Mouse (Mus musculus) midbrain, embryonic 15.5 days (tissue): ENCODE measurements around the gene Stx1b. TPM values are rescaled to one million over a fixed set of nuclear protein-coding genes. Genes with fewer than 3 reads are reported as not detected.
A peak's percentile ranks its signal among the peaks of the same experiment; 100 is the strongest.

Experiments used
- ATAC-seq: fragments of 200-750 bp; cut with Nextera tagmentation; replicated peaks from 2 replicates; pipeline ENCODE4 v1.8.0; 2017; ENCODE audit warnings: moderate TSS enrichment
- H3K27ac ChIP-seq: fragments of 300-500 bp; sonication (generic); 2 replicates; pipeline ENCODE4 v1.5.1; 2015; ENCODE audit warnings: mild to moderate bottlenecking, inconsistent platforms
- H3K27me3 ChIP-seq: fragments of 300-500 bp; sonication (generic); replicated peaks from 2 replicates; pipeline ENCODE4 v1.6.1; 2015; ENCODE audit warnings: inconsistent platforms
- H3K36me3 ChIP-seq: fragments of 300-500 bp; sonication (generic); replicated peaks from 2 replicates; pipeline ENCODE4 v1.6.1; 2015; ENCODE audit warnings: inconsistent platforms
- H3K4me1 ChIP-seq: fragments of 300-500 bp; sonication (generic); 2 replicates; pipeline ENCODE4 v1.6.1; 2015; ENCODE audit warnings: inconsistent platforms
- H3K4me2 ChIP-seq: fragments of 300-500 bp; sonication (generic); 2 replicates; pipeline ENCODE4 v1.6.1; 2015; ENCODE audit warnings: inconsistent platforms, mild to moderate bottlenecking, moderate library complexity
- H3K4me3 ChIP-seq: fragments of 300-500 bp; sonication (generic); 2 replicates; pipeline ENCODE4 v1.5.1; 2015; ENCODE audit warnings: mild to moderate bottlenecking, inconsistent platforms
- H3K9ac ChIP-seq: fragments of 300-500 bp; sonication (generic); 2 replicates; pipeline ENCODE4 v1.6.1; 2015; ENCODE audit warnings: mild to moderate bottlenecking, inconsistent platforms
- H3K9me3 ChIP-seq: fragments of 300-500 bp; sonication (generic); 2 replicates; pipeline ENCODE4 v1.6.1; 2016; ENCODE audit warnings: inconsistent platforms
- WGBS: fragments of 180-500 bp; shearing (Covaris S2); methylation state at CpG from one replicate; pipeline ENCODE4 v1.1.7; 2015; ENCODE audit warnings: mixed read lengths; 5-methylcytosine and 5-hydroxymethylcytosine counted together
- polyA plus RNA-seq: library from polyadenylated mRNA; unstranded; fragments of >200 nt; fragmentation: Nextera tagmentation; extraction: Ambion mirVana; gene quantifications from 2 replicates; pipeline ENCODE4 v1.2.1, GENCODE M21; 2015

The Stx1b gene
- polyA plus RNA-seq = 70.0 and 72.9 TPM in 2 replicates

GRCm38 (mm10) chr7:127824176-127824871, at the start of gene Stx1b, which contains the start of gene Stx4a:
Stx1b (minus strand) TSS chr7:127824549.
Stx4a (plus strand) TSS chr7:127824294.
- H3K9me3 ChIP-seq = no peaks in the 10 kb centered on the region
- 3% methylated on average over 28 of the region's 38 CpGs for WGBS
- peak within 1 kb of the TSS; percentile 93 for H3K9ac ChIP-seq
- H3K4me1 ChIP-seq = peaks cover 30% of the 10 kb centered on the region
- H3K27me3 ChIP-seq = no peaks in the 10 kb centered on the region
- ATAC-seq = peak; percentile 91
- H3K27ac ChIP-seq = peak within 1 kb of the TSS; percentile 93
- H3K4me3 ChIP-seq = peak within 1 kb of the TSS; percentile 91
- H3K36me3 ChIP-seq = no peaks in the 10 kb centered on the region
- peak within 1 kb of the TSS; percentile 85 for H3K4me2 ChIP-seq

GRCm38 (mm10) chr7:127870136-127870821, 45.9 kb upstream of the Stx1b start:
- ATAC-seq = no peak
- no peak overlapping the region for H3K4me3 ChIP-seq
- H3K27me3 ChIP-seq = no peaks in the 10 kb centered on the region
- no peak overlapping the region for H3K27ac ChIP-seq
- no peak overlapping the region for H3K4me2 ChIP-seq
- H3K9ac ChIP-seq = no peak overlapping the region
- no peaks in the 10 kb centered on the region for H3K9me3 ChIP-seq
- WGBS = 87% methylated on average over 5 of the region's 5 CpGs
- peaks cover 31% of the 10 kb centered on the region for H3K36me3 ChIP-seq
- H3K4me1 ChIP-seq = peaks cover 39% of the 10 kb centered on the region

- H3K4me2 ChIP-seq = no peak overlapping the region
- no peak for ATAC-seq
- no peak overlapping the region for H3K27ac ChIP-seq
- peaks cover 35% of the 10 kb centered on the region for H3K4me1 ChIP-seq
- peaks cover 38% of the 10 kb centered on the region for H3K36me3 ChIP-seq
- H3K9ac ChIP-seq = no peak overlapping the region
- no peak overlapping the region for H3K4me3 ChIP-seq
- 50% methylated on average over 3 of the region's 3 CpGs for WGBS
- no peaks in the 10 kb centered on the region for H3K9me3 ChIP-seq
- H3K27me3 ChIP-seq = no peaks in the 10 kb centered on the region
Measured at GRCm38 (mm10) chr7:127869149-127869810, 44.9 kb upstream of the Stx1b start.

- Histone ChIP-seq H3K9ac (no peak overlapping the region), H3K4me1 (peaks cover 20% of the 10 kb centered on the region; the same call in 1 of the 2 replicates), H3K27me3 (no peaks in the 10 kb centered on the region), H3K27ac (no peak overlapping the region), H3K36me3 (peaks cover 38% of the 10 kb centered on the region), H3K4me3 (no peak overlapping the region), H3K4me2 (no peak overlapping the region), H3K9me3 (no peaks in the 10 kb centered on the region)
- WGBS = 98% methylated on average over 18 of the region's 18 CpGs
- no peak for ATAC-seq
Measured at GRCm38 (mm10) chr7:127867641-127868040, 43.3 kb upstream of the Stx1b start.

- no peaks in the 10 kb centered on the region for H3K9me3 ChIP-seq
- no peak overlapping the region for H3K4me2 ChIP-seq
- no peak overlapping the region for H3K4me3 ChIP-seq
- WGBS = 94% methylated on average over 12 of the region's 12 CpGs
- no peak; the same call in 1 of the 2 replicates for ATAC-seq
- no peak overlapping the region for H3K9ac ChIP-seq
- peaks cover 38% of the 10 kb centered on the region for H3K36me3 ChIP-seq
- no peak overlapping the region for H3K27ac ChIP-seq
- peaks cover 14% of the 10 kb centered on the region; the same call in 1 of the 2 replicates for H3K4me1 ChIP-seq
- no peaks in the 10 kb centered on the region for H3K27me3 ChIP-seq
Measured at GRCm38 (mm10) chr7:127866434-127866833, 42.1 kb upstream of the Stx1b start.

- no peaks in the 10 kb centered on the region for H3K9me3 ChIP-seq
- H3K4me1 ChIP-seq = no peaks in the 10 kb centered on the region
- H3K9ac ChIP-seq = no peak overlapping the region
- 91% methylated on average over 6 of the region's 6 CpGs for WGBS
- H3K36me3 ChIP-seq = no peaks in the 10 kb centered on the region
- no peak overlapping the region for H3K27ac ChIP-seq
- H3K4me2 ChIP-seq = no peak overlapping the region
- no peaks in the 10 kb centered on the region for H3K27me3 ChIP-seq
- H3K4me3 ChIP-seq = no peak overlapping the region
- no peak for ATAC-seq
Measured at GRCm38 (mm10) chr7:127858258-127858657, 33.9 kb upstream of the Stx1b start.

- WGBS = 80% methylated on average over 5 of the region's 5 CpGs
- ATAC-seq = no peak
- no peak overlapping the region for H3K27ac ChIP-seq
- H3K9ac ChIP-seq = no peak overlapping the region
- no peak overlapping the region for H3K4me2 ChIP-seq
- no peaks in the 10 kb centered on the region for H3K9me3 ChIP-seq
- H3K27me3 ChIP-seq = no peaks in the 10 kb centered on the region
- H3K36me3 ChIP-seq = no peaks in the 10 kb centered on the region
- no peak overlapping the region for H3K4me3 ChIP-seq
- H3K4me1 ChIP-seq = no peaks in the 10 kb centered on the region
Measured at GRCm38 (mm10) chr7:127850906-127851305, 26.6 kb upstream of the Stx1b start.

- no peak overlapping the region for H3K4me2 ChIP-seq
- no peaks in the 10 kb centered on the region for H3K27me3 ChIP-seq
- ATAC-seq = no peak
- H3K9me3 ChIP-seq = no peaks in the 10 kb centered on the region
- no peak overlapping the region for H3K9ac ChIP-seq
- 84% methylated on average over 6 of the region's 6 CpGs for WGBS
- no peak overlapping the region for H3K4me3 ChIP-seq
- H3K4me1 ChIP-seq = no peaks in the 10 kb centered on the region
- H3K36me3 ChIP-seq = no peaks in the 10 kb centered on the region
- H3K27ac ChIP-seq = no peak overlapping the region
Measured at GRCm38 (mm10) chr7:127849973-127850875, 25.9 kb upstream of the Stx1b start.

GRCm38 (mm10) chr7:127842001-127842718, 17.8 kb upstream of the Stx1b start:
- ATAC-seq = peak; percentile 68
- WGBS = 1% methylated on average over 40 of the region's 40 CpGs

GRCm38 (mm10) chr7:127841340-127842000, 17.1 kb upstream of the Stx1b start:
- Histone ChIP-seq H3K4me2 (peak overlapping the region; percentile 89), H3K9me3 (no peaks in the 10 kb centered on the region), H3K27ac (peak overlapping the region; percentile 90), H3K4me3 (peak overlapping the region; percentile 66), H3K27me3 (no peaks in the 10 kb centered on the region), H3K9ac (peak overlapping the region; percentile 60), H3K4me1 (peaks cover 15% of the 10 kb centered on the region), H3K36me3 (no peaks in the 10 kb centered on the region)
- WGBS = under 1% methylated on average over 39 of the region's 46 CpGs
- peak; percentile 96 for ATAC-seq

More at GRCm38 (mm10) chr7:127842001-127842718, 17.8 kb upstream of the Stx1b start:
- Histone ChIP-seq H3K9me3 (no peaks in the 10 kb centered on the region), H3K9ac (peak overlapping the region; percentile 60), H3K27me3 (no peaks in the 10 kb centered on the region), H3K4me3 (peak overlapping the region; percentile 66), H3K36me3 (no peaks in the 10 kb centered on the region), H3K27ac (peak overlapping the region; percentile 90), H3K4me2 (peak overlapping the region; percentile 89), H3K4me1 (peaks cover 15% of the 10 kb centered on the region)

- 4% methylated on average over 15 of the region's 15 CpGs for WGBS
- peak overlapping the region; percentile 90 for H3K27ac ChIP-seq
Measured at GRCm38 (mm10) chr7:127840886-127841285, 16.5 kb upstream of the Stx1b start.

More at GRCm38 (mm10) chr7:127840886-127841285, 16.5 kb upstream of the Stx1b start:
- no peaks in the 10 kb centered on the region for H3K27me3 ChIP-seq
- H3K9ac ChIP-seq = peak overlapping the region; percentile 60
- H3K4me3 ChIP-seq = peak overlapping the region; percentile 66
- H3K36me3 ChIP-seq = no peaks in the 10 kb centered on the region
- peaks cover 15% of the 10 kb centered on the region for H3K4me1 ChIP-seq
- peak; percentile 44; the same call in 1 of the 2 replicates for ATAC-seq
- peak overlapping the region; percentile 89 for H3K4me2 ChIP-seq
- no peaks in the 10 kb centered on the region for H3K9me3 ChIP-seq
